Mouse (Mus musculus) ES-Bruce4 (cell line): ENCODE data around the gene Ssc5d.

Experiments
- CTCF ChIP-seq: IDR thresholded peaks from one replicate; pipeline ENCODE4 v1.8.1; 2011; ENCODE audit warnings: low read depth, low read length
- EP300 ChIP-seq: IDR thresholded peaks from 2 replicates; pipeline ENCODE4 v1.6.1; 2011; ENCODE audit warnings: low read depth, low read length; ENCODE audit not compliant: insufficient read depth
- POLR2A ChIP-seq: IDR thresholded peaks from one replicate; pipeline ENCODE4 v1.8.1; 2011; ENCODE audit warnings: low read length; ENCODE audit not compliant: insufficient read depth

- TF ChIP-seq CTCF (peak; percentile 93), POLR2A (no peak), EP300 (no peak)
These were observed 14.5 kb downstream of the Ssc5d start for GRCm38 (mm10) chr7:4940068-4940479.
